Mouse (Mus musculus): Measurements from ENCODE around the gene Dgke. TPM values are rescaled to one million over a fixed set of nuclear protein-coding genes. Genes with fewer than 3 reads are reported as not detected.

Dgke gene
- polyA plus RNA-seq, 1 experiment from 2014 or later = 16.4 TPM

- peaks cover 7% of the 10 kb centered on the region; the same call in 1 of the 2 replicates for H3K36me3 ChIP-seq (ENCODE audit: control insufficient read depth, insufficient read depth, low read length)
Observed at GRCm38 (mm10) chr11:89034592-89034991, 32.1 kb downstream of the Dgke start.

GRCm38 (mm10) chr11:89031189-89031588 lies 35.5 kb downstream of the Dgke start:
- Histone ChIP-seq H3K27me3 (replicated peaks; ENCODE audit: control insufficient read depth, insufficient read depth, low read length) (no peaks in the 10 kb centered on the region), H3K4me3 (ENCODE audit: low read length) (no peak overlapping the region), H3K9me3 (ENCODE audit: control insufficient read depth, low read length) (no peaks in the 10 kb centered on the region), H3K4me2 (ENCODE audit: low read length) (no peak overlapping the region), H3K36me3 (ENCODE audit: control insufficient read depth, insufficient read depth, low read length) (0 out of 2 replicates have a peak, but pooled peaks cover 2% of the 10 kb centered on the region), H3K9ac (ENCODE audit: low read depth, low read length) (no peak overlapping the region), H3K4me1 (ENCODE audit: control insufficient read depth, insufficient read depth, low read depth, low read length) (no peaks in the 10 kb centered on the region), H3K27ac (ENCODE audit: low read depth, low read length) (no peak overlapping the region)
- 88% methylated on average over 1 of the region's 1 CpGs for WGBS
- no peak for ATAC-seq

More at GRCm38 (mm10) chr11:89034592-89034991, 32.1 kb downstream of the Dgke start:
- Histone ChIP-seq H3K4me1 (ENCODE audit: control insufficient read depth, insufficient read depth, low read depth, low read length) (no peaks in the 10 kb centered on the region), H3K4me3 (ENCODE audit: low read length) (no peak overlapping the region), H3K27ac (ENCODE audit: low read depth, low read length) (no peak overlapping the region), H3K4me2 (ENCODE audit: low read length) (no peak overlapping the region), H3K9me3 (ENCODE audit: control insufficient read depth, low read length) (no peaks in the 10 kb centered on the region), H3K27me3 (replicated peaks; ENCODE audit: control insufficient read depth, insufficient read depth, low read length) (no peaks in the 10 kb centered on the region), H3K9ac (ENCODE audit: low read depth, low read length) (no peak overlapping the region)
- ATAC-seq = no peak

GRCm38 (mm10) chr11:89030552-89030951 lies 36.1 kb downstream of the Dgke start:
- WGBS = 77% methylated on average over 6 of the region's 6 CpGs
- no peaks in the 10 kb centered on the region for H3K9me3 ChIP-seq (ENCODE audit: control insufficient read depth, low read length)
- no peak overlapping the region for H3K4me3 ChIP-seq (ENCODE audit: low read length)
- 0 out of 2 replicates have a peak, but pooled peaks cover 2% of the 10 kb centered on the region for H3K36me3 ChIP-seq (ENCODE audit: control insufficient read depth, insufficient read depth, low read length)
- H3K27ac ChIP-seq (ENCODE audit: low read depth, low read length) = no peak overlapping the region
- H3K4me2 ChIP-seq (ENCODE audit: low read length) = no peak overlapping the region
- no peaks in the 10 kb centered on the region for H3K4me1 ChIP-seq (ENCODE audit: control insufficient read depth, insufficient read depth, low read depth, low read length)
- H3K9ac ChIP-seq (ENCODE audit: low read depth, low read length) = no peak overlapping the region
- H3K27me3 ChIP-seq (replicated peaks; ENCODE audit: control insufficient read depth, insufficient read depth, low read length) = no peaks in the 10 kb centered on the region
- no peak for ATAC-seq

GRCm38 (mm10) chr11:89028871-89029405 lies 37.7 kb downstream of the Dgke start:
- H3K4me1 ChIP-seq (ENCODE audit: control insufficient read depth, insufficient read depth, low read depth, low read length) = 0 out of 2 replicates have a peak, but pooled peaks cover 2% of the 10 kb centered on the region
- no peaks in the 10 kb centered on the region for H3K27me3 ChIP-seq (replicated peaks; ENCODE audit: control insufficient read depth, insufficient read depth, low read length)
- ATAC-seq = no peak
- no peak overlapping the region for H3K27ac ChIP-seq (ENCODE audit: low read depth, low read length)
- WGBS = 65% methylated on average over 10 of the region's 10 CpGs
- no peak overlapping the region for H3K4me2 ChIP-seq (ENCODE audit: low read length)
- no peak overlapping the region for H3K9ac ChIP-seq (ENCODE audit: low read depth, low read length)
- H3K36me3 ChIP-seq (ENCODE audit: control insufficient read depth, insufficient read depth, low read length) = 0 out of 2 replicates have a peak, but pooled peaks cover 2% of the 10 kb centered on the region
- no peaks in the 10 kb centered on the region for H3K9me3 ChIP-seq (ENCODE audit: control insufficient read depth, low read length)
- no peak overlapping the region for H3K4me3 ChIP-seq (ENCODE audit: low read length)

- Histone ChIP-seq H3K9me3 (ENCODE audit: control insufficient read depth, low read length) (no peaks in the 10 kb centered on the region), H3K4me1 (ENCODE audit: control insufficient read depth, insufficient read depth, low read depth, low read length) (0 out of 2 replicates have a peak, but pooled peaks cover 2% of the 10 kb centered on the region), H3K27me3 (replicated peaks; ENCODE audit: control insufficient read depth, insufficient read depth, low read length) (no peaks in the 10 kb centered on the region), H3K36me3 (ENCODE audit: control insufficient read depth, insufficient read depth, low read length) (no peaks in the 10 kb centered on the region), H3K27ac (ENCODE audit: low read depth, low read length) (no peak overlapping the region), H3K9ac (ENCODE audit: low read depth, low read length) (no peak overlapping the region), H3K4me2 (ENCODE audit: low read length) (no peak overlapping the region), H3K4me3 (ENCODE audit: low read length) (no peak overlapping the region)
- ATAC-seq = no peak
- 70% methylated on average over 10 of the region's 10 CpGs for WGBS
Observed at GRCm38 (mm10) chr11:89027955-89028361, 38.7 kb downstream of the Dgke start.

- WGBS = 98% methylated on average over 3 of the region's 3 CpGs
- H3K4me2 ChIP-seq (ENCODE audit: low read length) = no peak overlapping the region
- 0 out of 2 replicates have a peak, but pooled peaks cover 2% of the 10 kb centered on the region for H3K4me1 ChIP-seq (ENCODE audit: control insufficient read depth, insufficient read depth, low read depth, low read length)
- no peak for ATAC-seq
- H3K4me3 ChIP-seq (ENCODE audit: low read length) = no peak overlapping the region
- H3K9me3 ChIP-seq (ENCODE audit: control insufficient read depth, low read length) = no peaks in the 10 kb centered on the region
- H3K27me3 ChIP-seq (replicated peaks; ENCODE audit: control insufficient read depth, insufficient read depth, low read length) = no peaks in the 10 kb centered on the region
- H3K36me3 ChIP-seq (ENCODE audit: control insufficient read depth, insufficient read depth, low read length) = no peaks in the 10 kb centered on the region
- H3K27ac ChIP-seq (ENCODE audit: low read depth, low read length) = no peak overlapping the region
- H3K9ac ChIP-seq (ENCODE audit: low read depth, low read length) = no peak overlapping the region
Observed at GRCm38 (mm10) chr11:89026117-89026516, 40.5 kb downstream of the Dgke start.

- Histone ChIP-seq H3K4me2 (ENCODE audit: low read length) (no peak overlapping the region), H3K4me3 (ENCODE audit: low read length) (no peak overlapping the region), H3K9ac (ENCODE audit: low read depth, low read length) (no peak overlapping the region), H3K36me3 (ENCODE audit: control insufficient read depth, insufficient read depth, low read length) (no peaks in the 10 kb centered on the region), H3K27me3 (replicated peaks; ENCODE audit: control insufficient read depth, insufficient read depth, low read length) (no peaks in the 10 kb centered on the region), H3K4me1 (ENCODE audit: control insufficient read depth, insufficient read depth, low read depth, low read length) (0 out of 2 replicates have a peak, but pooled peaks cover 2% of the 10 kb centered on the region), H3K9me3 (ENCODE audit: control insufficient read depth, low read length) (no peaks in the 10 kb centered on the region), H3K27ac (ENCODE audit: low read depth, low read length) (no peak overlapping the region)
- 74% methylated on average over 3 of the region's 3 CpGs for WGBS
- ATAC-seq = no peak
Observed at GRCm38 (mm10) chr11:89025603-89026002, 41.0 kb downstream of the Dgke start.

GRCm38 (mm10) chr11:89024181-89024881 lies 42.3 kb downstream of the Dgke start:
- Histone ChIP-seq H3K4me2 (ENCODE audit: low read length) (no peak overlapping the region), H3K4me1 (ENCODE audit: control insufficient read depth, insufficient read depth, low read depth, low read length) (0 out of 2 replicates have a peak, but pooled peaks cover 2% of the 10 kb centered on the region), H3K27me3 (replicated peaks; ENCODE audit: control insufficient read depth, insufficient read depth, low read length) (no peaks in the 10 kb centered on the region), H3K4me3 (ENCODE audit: low read length) (no peak overlapping the region), H3K9ac (ENCODE audit: low read depth, low read length) (no peak overlapping the region), H3K27ac (ENCODE audit: low read depth, low read length) (no peak overlapping the region), H3K36me3 (ENCODE audit: control insufficient read depth, insufficient read depth, low read length) (no peaks in the 10 kb centered on the region), H3K9me3 (ENCODE audit: control insufficient read depth, low read length) (no peaks in the 10 kb centered on the region)
- 53% methylated on average over 11 of the region's 11 CpGs for WGBS
- peak; percentile 40; the same call in 1 of the 2 replicates for ATAC-seq

GRCm38 (mm10) chr11:89023477-89023876 lies 43.2 kb downstream of the Dgke start:
- Histone ChIP-seq H3K36me3 (ENCODE audit: control insufficient read depth, insufficient read depth, low read length) (no peaks in the 10 kb centered on the region), H3K9me3 (ENCODE audit: control insufficient read depth, low read length) (no peaks in the 10 kb centered on the region), H3K4me3 (ENCODE audit: low read length) (no peak overlapping the region), H3K27ac (ENCODE audit: low read depth, low read length) (no peak overlapping the region), H3K4me1 (ENCODE audit: control insufficient read depth, insufficient read depth, low read depth, low read length) (0 out of 2 replicates have a peak, but pooled peaks cover 2% of the 10 kb centered on the region), H3K9ac (ENCODE audit: low read depth, low read length) (no peak overlapping the region), H3K4me2 (ENCODE audit: low read length) (no peak overlapping the region), H3K27me3 (replicated peaks; ENCODE audit: control insufficient read depth, insufficient read depth, low read length) (no peaks in the 10 kb centered on the region)
- ATAC-seq = no peak
- 70% methylated on average over 10 of the region's 10 CpGs for WGBS

Data from hindbrain, embryonic 16.5 days (tissue).